Mouse (Mus musculus) adrenal gland, adult 2 months (tissue): Measurements from ENCODE around the gene Gm21775. TPM values are rescaled to one million over a fixed set of nuclear protein-coding genes. Genes with fewer than 3 reads are reported as not detected.
"Not testable (repeated sequence)": the region's sequence is repeated elsewhere in the genome, so short reads cannot be mapped to it uniquely, and the experiment has no call there.

Experiments used
- DNase-seq: peaks from one replicate; pipeline ENCODE4 v3.0.0; 2021
- long read RNA-seq: library from polyadenylated mRNA; stranded (forward); transcript quantifications from one replicate; pipeline ENCODE4 v2.0.0, GENCODE M21; 2021
- polyA plus RNA-seq: library from polyadenylated mRNA; depleted of rRNA; stranded (reverse); fragments of >200 nt; gene quantifications from 2 replicates; pipeline ENCODE4 v1.2.3, GENCODE M21; 2012; rRNA removed
- total RNA-seq, 2 experiments: library from RNA; stranded (reverse); gene quantifications; 2 replicates each; pipeline ENCODE4 v1.2.3; 2021

The Gm21775 gene
- not detected for total RNA-seq
- polyA plus RNA-seq, result not detected in 2 replicates
- long read RNA-seq, result 0 reads

GRCm38 (mm10) chrY:10553153-10553552 lies at the start of gene Gm21775:
Gene Gm21775 (plus strand): TSS chrY:10553453.
- not testable (repeated sequence) for DNase-seq

- not testable (repeated sequence) for DNase-seq
Observed at GRCm38 (mm10) chrY:10535942-10536341, 17.3 kb upstream of the Gm21775 start, which contains the start of gene Gm20737. Gene Gm20737 (minus strand): TSS chrY:10536042.

Other genes starting within 250 kb of the Gm21775 start
- gene Gm20834, start 228.9 kb upstream of the Gm21775 start, total RNA-seq, result not detected
- gene Gm20834, start 228.9 kb upstream of the Gm21775 start, polyA plus RNA-seq, result not detected in 2 replicates
- gene Gm28510, start 140.7 kb upstream of the Gm21775 start, total RNA-seq, result not detected
- gene Gm28510, start 140.7 kb upstream of the Gm21775 start, polyA plus RNA-seq, result not detected in 2 replicates
- not detected for gene Gm20737, start 17.4 kb upstream of the Gm21775 start, total RNA-seq
- gene Gm20737, start 17.4 kb upstream of the Gm21775 start, polyA plus RNA-seq, result not detected in 2 replicates
- not detected for gene Gm21900, start 62.9 kb downstream of the Gm21775 start, total RNA-seq
- not detected in 2 replicates for gene Gm21900, start 62.9 kb downstream of the Gm21775 start, polyA plus RNA-seq
- not detected for gene Gm20777, start 199.0 kb downstream of the Gm21775 start, total RNA-seq
- not detected in 2 replicates for gene Gm20777, start 199.0 kb downstream of the Gm21775 start, polyA plus RNA-seq